Mouse (Mus musculus) C2C12 (cell line): ENCODE data around the gene Rad51b.

Source experiments
- CEBPB ChIP-seq: IDR thresholded peaks from one replicate; pipeline ENCODE4 v1.6.1; 2011; ENCODE audit warnings: low read depth, mild to moderate bottlenecking, control low read depth, moderate library complexity
- CTCF ChIP-seq: IDR thresholded peaks from one replicate; pipeline ENCODE4 v1.5.1; 2011; ENCODE audit not compliant: control insufficient read depth, insufficient read depth, insufficient read length
- MYOG ChIP-seq: IDR thresholded peaks from one replicate; pipeline ENCODE4 v1.6.1; 2011; ENCODE audit not compliant: control insufficient read depth, insufficient read length; ENCODE audit errors: extremely low read depth
- USF1 ChIP-seq: IDR thresholded peaks from one replicate; pipeline ENCODE4 v1.6.1; 2011; ENCODE audit warnings: low read depth, mild to moderate bottlenecking, control low read depth, moderate library complexity

DNA sequence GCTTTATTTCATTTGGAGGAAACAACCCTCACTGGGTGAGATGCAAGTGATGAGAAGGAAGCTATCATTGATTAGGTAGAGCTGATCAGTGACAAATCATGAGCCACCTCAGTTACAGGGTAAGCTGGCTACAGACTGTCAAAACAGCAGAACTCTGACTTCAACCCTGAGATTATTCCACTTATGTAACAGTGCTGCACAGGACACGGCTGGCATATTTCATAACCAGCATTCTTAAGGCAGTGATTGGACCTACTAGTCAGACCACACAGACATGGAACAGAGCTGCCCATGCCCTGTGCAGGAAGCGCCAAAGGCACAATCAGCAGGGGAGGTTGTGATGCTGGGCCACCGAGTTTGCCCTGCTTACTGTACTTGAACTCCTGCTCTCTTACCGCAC, 155.8 kb downstream of the Rad51b start:
- no peak for TF ChIP-seq USF1
- TF ChIP-seq CTCF: no peak
- TF ChIP-seq CEBPB: no peak
- no peak for TF ChIP-seq MYOG
